Mouse (Mus musculus) hindbrain, postnatal 0 days (tissue): ENCODE results near the gene Fgfr2. TPM values are rescaled to one million over a fixed set of nuclear protein-coding genes. Genes with fewer than 3 reads are reported as not detected.
A peak's percentile ranks its signal among the peaks of the same experiment; 100 is the strongest.

Experiments used
- ATAC-seq: fragments of 200-750 bp; cut with Nextera tagmentation; 2 replicates; pipeline ENCODE4 v1.8.0; 2017; ENCODE audit warnings: mild to moderate bottlenecking, moderate TSS enrichment, moderate library complexity
- DNase-seq: peaks from one replicate; pipeline ENCODE4 v3.0.0-alpha.2; 2015; ENCODE audit warnings: low spot score
- H3K27ac ChIP-seq: fragments of 300-500 bp; sonication (generic); 2 replicates; pipeline ENCODE4 v1.5.1; 2014; ENCODE audit warnings: mild to moderate bottlenecking
- H3K27me3 ChIP-seq: fragments of 300-500 bp; sonication (generic); 2 replicates; pipeline ENCODE4 v1.6.1; 2014; ENCODE audit warnings: low read length, mixed read lengths; ENCODE audit not compliant: insufficient read depth
- H3K36me3 ChIP-seq: fragments of 300-500 bp; sonication (generic); 2 replicates; pipeline ENCODE4 v1.6.1; 2014; ENCODE audit warnings: low read length, mixed read lengths; ENCODE audit not compliant: insufficient read depth
- H3K4me1 ChIP-seq: fragments of 300-500 bp; sonication (generic); 2 replicates; pipeline ENCODE4 v1.6.1; 2014; ENCODE audit warnings: antibody characterized with exemption, low read length, mixed read lengths; ENCODE audit not compliant: insufficient read depth
- H3K4me2 ChIP-seq: fragments of 300-500 bp; sonication (generic); 2 replicates; pipeline ENCODE4 v1.6.1; 2014; ENCODE audit warnings: low read depth, mild to moderate bottlenecking, low read length, moderate library complexity, mixed read lengths
- H3K4me3 ChIP-seq: fragments of 300-500 bp; sonication (generic); 2 replicates; pipeline ENCODE4 v1.5.1; 2014; ENCODE audit warnings: low read length
- H3K9ac ChIP-seq: fragments of 300-500 bp; sonication (generic); replicated peaks from 2 replicates; pipeline ENCODE4 v1.6.1; 2014; ENCODE audit warnings: mild to moderate bottlenecking, low read length, moderate library complexity, mixed read lengths
- H3K9me3 ChIP-seq: fragments of 300-500 bp; sonication (generic); 2 replicates; pipeline ENCODE4 v1.6.1; 2016; ENCODE audit warnings: low read length, mixed read lengths
- CTCF ChIP-seq: IDR thresholded peaks from 2 replicates; pipeline ENCODE4 v1.5.1; 2016; ENCODE audit warnings: antibody characterized with exemption, control low read depth, low read depth
- WGBS: fragments of 180-500 bp; shearing (Covaris S2); extraction: QIAGEN DNeasy Blood & Tissue Kit; methylation state at CpG from one replicate; pipeline ENCODE4 v1.1.7; 2014; 5-methylcytosine and 5-hydroxymethylcytosine counted together
- polyA plus RNA-seq: library from polyadenylated mRNA; unstranded; fragments of >200 nt; fragmentation: Nextera tagmentation; extraction: Ambion mirVana; gene quantifications from 2 replicates; pipeline ENCODE4 v1.2.1, GENCODE M21; 2015
- total RNA-seq: library from RNA; depleted of rRNA; stranded (reverse); fragments of >200 nt; gene quantifications from 2 replicates; pipeline ENCODE4 v1.2.3, GENCODE M21; 2014

The Fgfr2 gene
- total and polyA plus RNA-seq, 2 experiments from 2014 or later: 17.3 to 49.0 TPM

GRCm38 (mm10) chr7:130637811-130638210, 2485.3 kb downstream of the Fgfr2 start:
- H3K9me3 ChIP-seq: no peaks in the 10 kb centered on the region
- no peaks in the 10 kb centered on the region for H3K27me3 ChIP-seq
- H3K9ac ChIP-seq: no peak overlapping the region
- no peak overlapping the region for H3K27ac ChIP-seq
- H3K4me1 ChIP-seq: no peaks in the 10 kb centered on the region
- no peak for TF ChIP-seq CTCF
- DNase-seq (no peak), ATAC-seq (no peak)
- no peak overlapping the region for H3K4me2 ChIP-seq
- H3K4me3 ChIP-seq: no peak overlapping the region
- H3K36me3 ChIP-seq: no peaks in the 10 kb centered on the region
- 38% methylated on average over 6 of the region's 6 CpGs for WGBS

DNA sequence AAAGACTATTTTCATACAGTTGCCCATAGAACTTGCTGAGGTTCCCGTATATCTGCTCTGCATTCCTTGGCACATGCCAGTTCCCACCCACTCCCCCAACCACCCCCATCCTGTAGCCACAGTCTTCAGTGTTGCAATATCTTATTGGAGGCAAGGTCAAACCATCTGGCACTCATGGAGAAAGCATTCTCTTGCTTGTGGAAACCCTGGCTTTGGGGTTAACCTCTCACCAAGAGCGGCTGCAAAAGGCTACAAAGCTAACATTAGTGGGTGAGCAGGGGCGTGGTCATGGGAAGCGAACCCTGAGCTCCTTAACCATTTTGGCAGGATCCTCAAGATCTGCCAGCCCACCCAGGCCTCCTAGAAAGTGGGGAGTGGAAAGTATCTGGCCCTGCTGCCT, 2486.2 kb downstream of the Fgfr2 start:
- ATAC-seq (no peak), DNase-seq (no peak)
- WGBS: 88% methylated on average over 4 of the region's 4 CpGs
- no peaks in the 10 kb centered on the region for H3K27me3 ChIP-seq
- no peaks in the 10 kb centered on the region for H3K9me3 ChIP-seq
- H3K4me3 ChIP-seq: no peak overlapping the region
- no peak for TF ChIP-seq CTCF
- no peak overlapping the region for H3K27ac ChIP-seq
- no peaks in the 10 kb centered on the region for H3K4me1 ChIP-seq
- H3K36me3 ChIP-seq: no peaks in the 10 kb centered on the region
- no peak overlapping the region for H3K4me2 ChIP-seq
- H3K9ac ChIP-seq: no peak overlapping the region

- Histone ChIP-seq H3K9ac (no peak overlapping the region), H3K27ac (no peak overlapping the region), H3K9me3 (no peaks in the 10 kb centered on the region), H3K27me3 (no peaks in the 10 kb centered on the region), H3K4me2 (no peak overlapping the region), H3K36me3 (no peaks in the 10 kb centered on the region), H3K4me1 (no peaks in the 10 kb centered on the region), H3K4me3 (no peak overlapping the region)
- no peak for TF ChIP-seq CTCF
- DNase-seq: no peak
- no peak for ATAC-seq
- WGBS: 82% methylated on average over 3 of the region's 3 CpGs
Observed at GRCm38 (mm10) chr7:130636274-130636673, 2486.9 kb downstream of the Fgfr2 start.

GRCm38 (mm10) chr7:130635212-130635611, 2487.9 kb downstream of the Fgfr2 start:
- Histone ChIP-seq H3K4me2 (no peak overlapping the region), H3K27me3 (no peaks in the 10 kb centered on the region), H3K4me3 (no peak overlapping the region), H3K9me3 (no peaks in the 10 kb centered on the region), H3K4me1 (no peaks in the 10 kb centered on the region), H3K27ac (no peak overlapping the region), H3K36me3 (no peaks in the 10 kb centered on the region), H3K9ac (no peak overlapping the region)
- DNase-seq (no peak), ATAC-seq (no peak)
- TF ChIP-seq CTCF: no peak
- 60% methylated on average over 7 of the region's 7 CpGs for WGBS

DNA sequence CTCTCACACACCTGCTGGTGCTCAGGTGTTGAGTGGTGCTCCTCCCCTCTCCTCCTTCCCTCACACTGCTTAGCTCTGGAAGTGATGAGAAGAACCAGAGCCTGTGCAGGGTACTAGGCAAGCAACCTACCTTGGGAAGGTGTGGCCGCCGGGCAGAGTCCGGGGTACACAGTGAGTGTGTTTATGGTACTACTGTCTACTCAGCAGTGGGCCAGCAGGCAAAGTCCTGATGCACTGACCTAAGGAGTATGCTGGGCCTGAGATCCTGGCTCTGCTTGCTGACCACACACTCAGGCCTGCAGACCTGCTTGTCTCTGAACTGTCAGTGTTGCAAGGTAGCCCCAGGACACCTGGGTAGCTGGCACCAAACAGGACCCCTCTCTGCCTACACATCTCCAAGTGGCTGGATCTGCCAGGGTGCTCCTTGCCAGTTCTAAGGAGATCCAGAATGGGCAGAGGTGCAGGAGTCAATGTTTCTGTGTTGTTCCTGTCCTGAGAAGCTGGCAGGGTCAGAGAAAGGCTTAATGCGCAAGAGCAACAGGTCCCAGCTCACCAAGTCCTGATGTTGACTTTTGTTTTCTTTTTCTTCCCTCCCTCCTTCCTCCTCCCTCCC, 2488.8 kb downstream of the Fgfr2 start:
- Histone ChIP-seq H3K36me3 (no peaks in the 10 kb centered on the region), H3K9ac (no peak overlapping the region), H3K4me1 (no peaks in the 10 kb centered on the region), H3K4me2 (no peak overlapping the region), H3K9me3 (no peaks in the 10 kb centered on the region), H3K27me3 (no peaks in the 10 kb centered on the region), H3K4me3 (no peak overlapping the region), H3K27ac (no peak overlapping the region)
- DNase-seq (no peak), ATAC-seq (no peak)
- TF ChIP-seq CTCF: no peak
- WGBS: 92% methylated on average over 4 of the region's 4 CpGs

GRCm38 (mm10) chr7:130632379-130632732, 2490.8 kb downstream of the Fgfr2 start:
- DNase-seq (no peak), ATAC-seq (no peak)
- 84% methylated on average over 5 of the region's 5 CpGs for WGBS
- H3K4me3 ChIP-seq: no peak overlapping the region
- TF ChIP-seq CTCF: no peak
- no peaks in the 10 kb centered on the region for H3K9me3 ChIP-seq
- H3K36me3 ChIP-seq: no peaks in the 10 kb centered on the region
- no peak overlapping the region for H3K4me2 ChIP-seq
- no peak overlapping the region for H3K9ac ChIP-seq
- H3K27ac ChIP-seq: no peak overlapping the region
- no peaks in the 10 kb centered on the region for H3K27me3 ChIP-seq
- no peaks in the 10 kb centered on the region for H3K4me1 ChIP-seq

- DNase-seq (peak; percentile 47), ATAC-seq (no peak)
- Histone ChIP-seq H3K4me1 (no peaks in the 10 kb centered on the region), H3K9me3 (no peaks in the 10 kb centered on the region), H3K36me3 (no peaks in the 10 kb centered on the region), H3K27me3 (no peaks in the 10 kb centered on the region), H3K4me2 (no peak overlapping the region), H3K27ac (no peak overlapping the region), H3K9ac (no peak overlapping the region), H3K4me3 (no peak overlapping the region)
- WGBS: 51% methylated on average over 22 of the region's 22 CpGs
- no peak; the same call in 1 of the 2 replicates for TF ChIP-seq CTCF
Observed at GRCm38 (mm10) chr7:130631553-130632378, 2491.4 kb downstream of the Fgfr2 start.
